Mouse (Mus musculus) hindbrain, embryonic 16.5 days (tissue): ENCODE measurements around the gene Myadm. TPM values are rescaled to one million over a fixed set of nuclear protein-coding genes. Genes with fewer than 3 reads are reported as not detected.
A peak's percentile ranks its signal among the peaks of the same experiment; 100 is the strongest.

Experiments used
- ATAC-seq: fragments of 200-750 bp; cut with Nextera tagmentation; 2 replicates; pipeline ENCODE4 v1.8.0; 2017; ENCODE audit warnings: moderate TSS enrichment, moderate library complexity
- H3K27ac ChIP-seq: fragments of 300-500 bp; sonication (generic); 2 replicates; pipeline ENCODE4 v1.5.1; 2014; ENCODE audit warnings: low read depth, mild to moderate bottlenecking, control low read depth, low read length, moderate library complexity
- H3K27me3 ChIP-seq: fragments of 300-500 bp; sonication (generic); replicated peaks from 2 replicates; pipeline ENCODE4 v1.6.1; 2014; ENCODE audit warnings: low read length; ENCODE audit not compliant: control insufficient read depth, insufficient read depth
- H3K36me3 ChIP-seq: fragments of 300-500 bp; sonication (generic); 2 replicates; pipeline ENCODE4 v1.6.1; 2014; ENCODE audit warnings: mild to moderate bottlenecking, low read length, moderate library complexity, mixed read lengths; ENCODE audit not compliant: control insufficient read depth, insufficient read depth
- H3K4me1 ChIP-seq: fragments of 300-500 bp; sonication (generic); 2 replicates; pipeline ENCODE4 v1.6.1; 2014; ENCODE audit warnings: low read depth, low read length; ENCODE audit not compliant: control insufficient read depth, insufficient read depth
- H3K4me2 ChIP-seq: fragments of 300-500 bp; sonication (generic); 2 replicates; pipeline ENCODE4 v1.6.1; 2014; ENCODE audit warnings: mild to moderate bottlenecking, low read length, control low read depth, moderate library complexity
- H3K4me3 ChIP-seq: fragments of 300-500 bp; sonication (generic); 2 replicates; pipeline ENCODE4 v1.5.1; 2014; ENCODE audit warnings: mild to moderate bottlenecking, low read length, control low read depth, moderate library complexity
- H3K9ac ChIP-seq: fragments of 300-500 bp; sonication (generic); 2 replicates; pipeline ENCODE4 v1.6.1; 2014; ENCODE audit warnings: low read depth, mild to moderate bottlenecking, control low read depth, low read length, moderate library complexity
- H3K9me3 ChIP-seq: fragments of 300-500 bp; sonication (generic); 2 replicates; pipeline ENCODE4 v1.6.1; 2014; ENCODE audit warnings: mild to moderate bottlenecking, low read length, moderate library complexity; ENCODE audit not compliant: control insufficient read depth
- WGBS: fragments of 180-500 bp; shearing (Covaris S2); extraction: QIAGEN DNeasy Blood & Tissue Kit; methylation state at CpG from one replicate; pipeline ENCODE4 v1.1.7; 2014; 5-methylcytosine and 5-hydroxymethylcytosine counted together
- polyA plus RNA-seq: library from polyadenylated mRNA; unstranded; fragments of >200 nt; fragmentation: Nextera tagmentation; extraction: Ambion mirVana; gene quantifications from 2 replicates; pipeline ENCODE4 v1.2.1, GENCODE M21; 2015

Gene Myadm
- polyA plus RNA-seq, 1 experiment from 2014 or later, result 36.9 TPM

- H3K9ac ChIP-seq, result no peak overlapping the region; the same call in 1 of the 2 replicates
- no peak overlapping the region for H3K27ac ChIP-seq
Measured at GRCm38 (mm10) chr7:3329776-3330546, 41.1 kb downstream of the Myadm start.

GRCm38 (mm10) chr7:3331171-3331570 is 42.3 kb downstream of the Myadm start:
- Histone ChIP-seq H3K9ac (no peak overlapping the region), H3K9me3 (no peaks in the 10 kb centered on the region), H3K27ac (no peak overlapping the region; the same call in 1 of the 2 replicates), H3K36me3 (no peaks in the 10 kb centered on the region), H3K4me2 (peak overlapping the region; percentile 77), H3K4me3 (peak overlapping the region; percentile 71), H3K27me3 (peaks cover 3% of the 10 kb centered on the region; the same call in 1 of the 2 replicates), H3K4me1 (peaks cover 12% of the 10 kb centered on the region)
- 50% methylated on average over 6 of the region's 6 CpGs for WGBS
- ATAC-seq, result peak; percentile 12

More at GRCm38 (mm10) chr7:3329776-3330546, 41.1 kb downstream of the Myadm start:
- peaks cover 12% of the 10 kb centered on the region for H3K4me1 ChIP-seq
- peaks cover 3% of the 10 kb centered on the region; the same call in 1 of the 2 replicates for H3K27me3 ChIP-seq
- 20% methylated on average over 31 of the region's 31 CpGs for WGBS
- H3K9me3 ChIP-seq, result no peaks in the 10 kb centered on the region
- H3K36me3 ChIP-seq, result no peaks in the 10 kb centered on the region
- H3K4me2 ChIP-seq, result peak overlapping the region; percentile 44
- ATAC-seq, result no peak; the same call in 1 of the 2 replicates
- H3K4me3 ChIP-seq, result peak overlapping the region; percentile 13

GRCm38 (mm10) chr7:3331581-3332223 is 42.8 kb downstream of the Myadm start:
- Histone ChIP-seq H3K27ac (peak overlapping the region; percentile 88), H3K9ac (peak overlapping the region; percentile 78), H3K4me3 (peak overlapping the region; percentile 71), H3K27me3 (peaks cover 3% of the 10 kb centered on the region; the same call in 1 of the 2 replicates), H3K4me1 (peaks cover 12% of the 10 kb centered on the region), H3K36me3 (no peaks in the 10 kb centered on the region), H3K4me2 (peak overlapping the region; percentile 77), H3K9me3 (no peaks in the 10 kb centered on the region)
- WGBS, result under 1% methylated on average over 20 of the region's 27 CpGs
- ATAC-seq, result peak; percentile 91

GRCm38 (mm10) chr7:3332224-3332615 is 43.3 kb downstream of the Myadm start:
- peak overlapping the region; percentile 77 for H3K4me2 ChIP-seq
- H3K27ac ChIP-seq, result peak overlapping the region; percentile 88
- peaks cover 12% of the 10 kb centered on the region for H3K4me1 ChIP-seq
- peak; percentile 11 for ATAC-seq
- H3K9me3 ChIP-seq, result no peaks in the 10 kb centered on the region
- peak overlapping the region; percentile 78 for H3K9ac ChIP-seq
- WGBS, result 0% methylated on average over 4 of the region's 4 CpGs
- peaks cover 3% of the 10 kb centered on the region; the same call in 1 of the 2 replicates for H3K27me3 ChIP-seq
- H3K36me3 ChIP-seq, result no peaks in the 10 kb centered on the region
- H3K4me3 ChIP-seq, result peak overlapping the region; percentile 71

- H3K4me3 ChIP-seq, result peak within 1 kb of the TSS; percentile 71
- peaks cover 3% of the 10 kb centered on the region; the same call in 1 of the 2 replicates for H3K27me3 ChIP-seq
- H3K4me2 ChIP-seq, result peak within 1 kb of the TSS; percentile 77
- H3K9ac ChIP-seq, result peak within 1 kb of the TSS; percentile 78
- H3K27ac ChIP-seq, result peak within 1 kb of the TSS; percentile 88
- H3K9me3 ChIP-seq, result no peaks in the 10 kb centered on the region
- H3K36me3 ChIP-seq, result no peaks in the 10 kb centered on the region
- peak; percentile 72 for ATAC-seq
- under 1% methylated on average over 50 of the region's 65 CpGs for WGBS
- H3K4me1 ChIP-seq, result peaks cover 12% of the 10 kb centered on the region
Measured at GRCm38 (mm10) chr7:3332619-3333521, 44.0 kb downstream of the Myadm start, which contains the start of gene Cacng7. TSS of gene Cacng7 (plus strand) at chr7:3332955.

- Histone ChIP-seq H3K4me2 (peak overlapping the region; percentile 77), H3K9me3 (no peaks in the 10 kb centered on the region), H3K27ac (no peak overlapping the region), H3K27me3 (peaks cover 3% of the 10 kb centered on the region; the same call in 1 of the 2 replicates), H3K4me1 (peaks cover 12% of the 10 kb centered on the region), H3K4me3 (peak overlapping the region; percentile 71), H3K9ac (peak overlapping the region; percentile 78), H3K36me3 (no peaks in the 10 kb centered on the region)
- ATAC-seq, result no peak
- 7% methylated on average over 5 of the region's 5 CpGs for WGBS
Measured at GRCm38 (mm10) chr7:3333542-3333941, 44.7 kb downstream of the Myadm start.

- no peaks in the 10 kb centered on the region for H3K27me3 ChIP-seq
- 71% methylated on average over 17 of the region's 17 CpGs for WGBS
- H3K9me3 ChIP-seq, result no peaks in the 10 kb centered on the region
- H3K27ac ChIP-seq, result no peak overlapping the region
- H3K9ac ChIP-seq, result no peak overlapping the region; the same call in 1 of the 2 replicates
- ATAC-seq, result no peak
- H3K36me3 ChIP-seq, result peaks cover 17% of the 10 kb centered on the region
- H3K4me2 ChIP-seq, result no peak overlapping the region
- H3K4me1 ChIP-seq, result peaks cover 6% of the 10 kb centered on the region
- H3K4me3 ChIP-seq, result no peak overlapping the region
Measured at GRCm38 (mm10) chr7:3336412-3336811, 47.5 kb downstream of the Myadm start.

- peaks cover 21% of the 10 kb centered on the region for H3K36me3 ChIP-seq
- no peak overlapping the region for H3K4me3 ChIP-seq
- no peaks in the 10 kb centered on the region for H3K27me3 ChIP-seq
- peaks cover 6% of the 10 kb centered on the region for H3K4me1 ChIP-seq
- 87% methylated on average over 11 of the region's 11 CpGs for WGBS
- H3K4me2 ChIP-seq, result no peak overlapping the region
- no peaks in the 10 kb centered on the region for H3K9me3 ChIP-seq
- no peak for ATAC-seq
- H3K27ac ChIP-seq, result no peak overlapping the region
- H3K9ac ChIP-seq, result no peak overlapping the region
Measured at GRCm38 (mm10) chr7:3338286-3338935, 49.5 kb downstream of the Myadm start.
